Mouse (Mus musculus): ENCODE measurements around the gene Gabbr2. TPM values are rescaled to one million over a fixed set of nuclear protein-coding genes. Genes with fewer than 3 reads are reported as not detected.

Gabbr2 gene
- total and polyA plus RNA-seq, 3 experiments: not detected

DNA sequence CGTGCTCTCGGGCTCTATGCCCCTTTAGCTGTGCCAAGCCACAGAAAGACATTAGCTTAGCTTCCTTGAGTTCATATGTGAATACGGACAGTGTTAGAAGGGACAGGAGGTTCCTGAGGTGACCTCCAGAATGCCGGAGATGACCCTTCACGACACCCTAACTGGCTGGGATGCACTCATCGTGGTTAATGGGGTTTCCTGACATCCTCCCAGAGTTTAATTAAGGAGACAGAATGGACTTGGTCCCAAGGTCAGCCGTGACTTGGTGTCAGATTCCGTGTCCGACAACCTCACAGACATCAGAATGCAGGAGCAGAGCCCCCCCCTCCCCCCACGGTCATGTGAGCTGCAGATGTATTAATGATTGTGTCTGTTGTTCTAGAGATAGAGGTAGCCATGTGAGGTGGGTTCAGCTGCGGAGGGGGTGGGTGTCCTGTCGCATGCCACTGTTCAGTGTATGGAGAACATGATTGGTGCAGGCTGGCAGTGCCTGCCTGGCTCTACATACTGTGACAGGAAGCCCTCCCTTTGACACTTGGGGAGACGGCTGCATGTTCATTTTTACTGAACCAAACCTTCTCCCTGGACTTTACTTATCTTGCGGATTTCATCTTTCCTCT is 303.4 kb downstream of the Gabbr2 start:
- H3K36me3 ChIP-seq (replicated peaks in 1 of 2; ENCODE audit: control insufficient read depth in 1 of 2, insufficient read depth in 1 of 2, low read length in 1 of 2): no peaks in the 10 kb centered on the region
- H3K9me3 ChIP-seq (replicated peaks; ENCODE audit: low read length): peaks cover 9% of the 10 kb centered on the region
- no peak for TF ChIP-seq MEF2A (IDR thresholded peaks at IDR 0.05; ENCODE audit: borderline replicate concordance, low read depth, low read length)
- no peak for TF ChIP-seq SIN3A (IDR thresholded peaks at IDR 0.05; ENCODE audit: low read length)
- no peak for TF ChIP-seq MAX (IDR thresholded peaks at IDR 0.05; ENCODE audit: low read length)
- H3K4me1 ChIP-seq (ENCODE audit: control insufficient read depth in 1 of 2, insufficient read depth in 2 of 2): no peaks in the 10 kb centered on the region
- no peaks in the 10 kb centered on the region for H3K79me2 ChIP-seq (replicated peaks; ENCODE audit: control insufficient read depth, extremely low read depth, insufficient read depth, poor library complexity, severe bottlenecking)
- H3K27ac ChIP-seq (ENCODE audit: insufficient read depth, low read depth): no peak overlapping the region
- no peak overlapping the region for H3K4me3 ChIP-seq (replicated peaks in 1 of 3; ENCODE audit: low read depth in 2 of 3, low read length in 2 of 3, poor library complexity in 1 of 3)
- no peak overlapping the region for H3K4me2 ChIP-seq (ENCODE audit: insufficient read depth, low read depth, poor library complexity, severe bottlenecking)
- dilution Hi-C loops (cut with MboI; ENCODE audit: extremely low pct_ligation_motif_present, extremely low pct_unique_long_range_greater_than_20kb, low sequenced_read_pairs) (no loop called here), in situ Hi-C loops (cut with MboI; ENCODE audit: low pct_ligation_motif_present, low pct_unique_long_range_greater_than_20kb, low sequenced_read_pairs) (loop anchor here (10.0 kb wide), 1 partner anchor 356 kb away; no protein-coding TSS in a partner anchor)
- peaks cover 32% of the 10 kb centered on the region for H3K27me3 ChIP-seq (replicated peaks)
- no peak for DNase-seq (ENCODE audit: extremely low read depth)
- no peak overlapping the region for H3K9ac ChIP-seq (ENCODE audit: insufficient read depth, low read depth)

GRCm38 (mm10) chr4:46684160-46684559 is 307.5 kb downstream of the Gabbr2 start:
- no peaks in the 10 kb centered on the region for H3K36me3 ChIP-seq (replicated peaks in 1 of 2; ENCODE audit: control insufficient read depth in 1 of 2, insufficient read depth in 1 of 2, low read length in 1 of 2)
- dilution Hi-C loops (cut with MboI; ENCODE audit: extremely low pct_ligation_motif_present, extremely low pct_unique_long_range_greater_than_20kb, low sequenced_read_pairs): no loop called here
- in situ Hi-C loops (cut with MboI; ENCODE audit: low pct_ligation_motif_present, low pct_unique_long_range_greater_than_20kb, low sequenced_read_pairs): loop anchor here (10.0 kb wide), 1 partner anchor 361 kb away; no protein-coding TSS in a partner anchor

GRCm38 (mm10) chr4:46676646-46677045 is 315.0 kb downstream of the Gabbr2 start:
- Histone ChIP-seq H3K79me2 (replicated peaks; ENCODE audit: control insufficient read depth, extremely low read depth, insufficient read depth, poor library complexity, severe bottlenecking) (no peaks in the 10 kb centered on the region), H3K4me3 (replicated peaks in 1 of 3; ENCODE audit: low read depth in 2 of 3, low read length in 2 of 3, poor library complexity in 1 of 3) (no peak overlapping the region), H3K36me3 (replicated peaks in 1 of 2; ENCODE audit: control insufficient read depth in 1 of 2, insufficient read depth in 1 of 2, low read length in 1 of 2) (no peaks in the 10 kb centered on the region), H3K9ac (ENCODE audit: insufficient read depth, low read depth) (no peak overlapping the region), H3K27ac (ENCODE audit: insufficient read depth, low read depth) (no peak overlapping the region), H3K9me3 (replicated peaks; ENCODE audit: low read length) (peaks cover 4% of the 10 kb centered on the region), H3K4me1 (ENCODE audit: control insufficient read depth in 1 of 2, insufficient read depth in 2 of 2) (peaks cover 3 to 17% of the 10 kb centered on the region in 2 experiments; a peak in 3 of 4 replicates), H3K27me3 (replicated peaks) (no peaks in the 10 kb centered on the region), H3K4me2 (ENCODE audit: insufficient read depth, low read depth, poor library complexity, severe bottlenecking) (no peak overlapping the region)
- TF ChIP-seq JUND (conservative IDR thresholded peaks at IDR 0.05; ENCODE audit: low read depth, low read length): no peak
- TF ChIP-seq E2F4 (IDR thresholded peaks at IDR 0.05; ENCODE audit: insufficient replicate concordance, low read depth, low read length): no peak
- no peak for TF ChIP-seq SIN3A (IDR thresholded peaks at IDR 0.05; ENCODE audit: low read length)
- TF ChIP-seq GABPA (IDR thresholded peaks at IDR 0.05; ENCODE audit: insufficient replicate concordance, low read depth, low read length): no peak
- TF ChIP-seq MXI1 (IDR thresholded peaks at IDR 0.05; ENCODE audit: low read depth, low read length): no peak
- TF ChIP-seq ZC3H11A (IDR thresholded peaks at IDR 0.05; ENCODE audit: low read depth, low read length): no peak
- no peak for TF ChIP-seq ZKSCAN1 (IDR thresholded peaks at IDR 0.05; ENCODE audit: borderline replicate concordance, low read depth, low read length)
- no peak for TF ChIP-seq CHD1 (IDR thresholded peaks at IDR 0.05; ENCODE audit: low read depth, low read length)
- TF ChIP-seq CHD2 (IDR thresholded peaks at IDR 0.05; ENCODE audit: low read length): no peak
- TF ChIP-seq POLR2AphosphoS2 (IDR thresholded peaks at IDR 0.05; ENCODE audit: low read depth, low read length): no peak
- no peak for TF ChIP-seq POLR2A (IDR thresholded peaks at IDR 0.05; ENCODE audit: low read depth, low read length)
- TF ChIP-seq ELF1 (IDR thresholded peaks at IDR 0.05; ENCODE audit: low read depth, low read length): no peak
- no peak for TF ChIP-seq TBP (conservative IDR thresholded peaks at IDR 0.05; ENCODE audit: low read depth, low read length)
- TF ChIP-seq UBTF (IDR thresholded peaks at IDR 0.05; ENCODE audit: low read depth, low read length): no peak
- TF ChIP-seq RCOR1 (conservative IDR thresholded peaks at IDR 0.05; ENCODE audit: low read depth, low read length): no peak
- TF ChIP-seq USF1 (IDR thresholded peaks at IDR 0.05; ENCODE audit: low read depth, low read length): no peak
- dilution Hi-C loops (cut with MboI; ENCODE audit: extremely low pct_ligation_motif_present, extremely low pct_unique_long_range_greater_than_20kb, low sequenced_read_pairs): no loop called here
- no peak for DNase-seq (ENCODE audit: extremely low read depth)
- in situ Hi-C loops (cut with MboI; ENCODE audit: low pct_ligation_motif_present, low pct_unique_long_range_greater_than_20kb, low sequenced_read_pairs): no loop called here

More at GRCm38 (mm10) chr4:46684160-46684559, 307.5 kb downstream of the Gabbr2 start:
- no peak overlapping the region for H3K27ac ChIP-seq (ENCODE audit: insufficient read depth, low read depth)
- H3K4me1 ChIP-seq (ENCODE audit: control insufficient read depth in 1 of 2, insufficient read depth in 2 of 2): no peaks in the 10 kb centered on the region; a peak in 1 of 4 replicates
- H3K9me3 ChIP-seq (replicated peaks; ENCODE audit: low read length): no peaks in the 10 kb centered on the region
- no peak overlapping the region for H3K4me2 ChIP-seq (ENCODE audit: insufficient read depth, low read depth, poor library complexity, severe bottlenecking)
- H3K4me3 ChIP-seq (replicated peaks in 1 of 3; ENCODE audit: low read depth in 2 of 3, low read length in 2 of 3, poor library complexity in 1 of 3): no peak overlapping the region
- H3K79me2 ChIP-seq (replicated peaks; ENCODE audit: control insufficient read depth, extremely low read depth, insufficient read depth, poor library complexity, severe bottlenecking): no peaks in the 10 kb centered on the region
- no peak for DNase-seq (ENCODE audit: extremely low read depth)
- no peak overlapping the region for H3K9ac ChIP-seq (ENCODE audit: insufficient read depth, low read depth)
- H3K27me3 ChIP-seq (replicated peaks): no peaks in the 10 kb centered on the region
- no peak for TF ChIP-seq ZC3H11A (IDR thresholded peaks at IDR 0.05; ENCODE audit: low read depth, low read length)
- TF ChIP-seq ETS1 (conservative IDR thresholded peaks at IDR 0.05; ENCODE audit: low read depth, low read length): no peak
- no peak for TF ChIP-seq GABPA (IDR thresholded peaks at IDR 0.05; ENCODE audit: insufficient replicate concordance, low read depth, low read length)
- no peak for TF ChIP-seq E2F4 (IDR thresholded peaks at IDR 0.05; ENCODE audit: insufficient replicate concordance, low read depth, low read length)
- no peak for TF ChIP-seq USF1 (IDR thresholded peaks at IDR 0.05; ENCODE audit: low read depth, low read length)
- no peak for TF ChIP-seq MAZ (IDR thresholded peaks at IDR 0.05; ENCODE audit: low read depth, low read length)
- no peak for TF ChIP-seq MYC (IDR thresholded peaks at IDR 0.05; ENCODE audit: low read depth, low read length)
